Mouse (Mus musculus): ENCODE measurements around the gene Vps52.

Vps52 gene

DNA sequence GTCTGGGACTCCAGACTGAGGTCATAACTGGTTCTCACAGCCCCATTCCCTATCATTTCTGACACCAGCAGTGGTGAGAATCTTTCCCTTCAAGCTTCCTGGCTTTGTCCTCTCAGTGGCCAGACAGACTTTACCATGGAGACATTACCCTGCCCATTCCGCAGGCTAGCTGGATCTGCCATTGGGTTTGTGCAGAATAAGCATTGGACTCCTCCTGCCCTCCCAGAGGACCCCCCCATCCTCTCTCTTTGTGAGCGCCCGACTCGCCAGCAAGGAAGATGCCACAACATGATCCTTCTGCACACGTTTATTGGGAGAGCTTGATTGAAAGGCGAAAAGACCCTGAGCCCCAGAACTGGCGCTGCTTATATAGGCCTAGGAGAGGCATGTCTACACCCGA is 57.8 kb downstream of the Vps52 start:
- DNase-seq: no peak
